Mouse (Mus musculus) midbrain, postnatal 0 days (tissue): ENCODE results near the gene Slc47a1. TPM values are rescaled to one million over a fixed set of nuclear protein-coding genes. Genes with fewer than 3 reads are reported as not detected.
A peak's percentile ranks its signal among the peaks of the same experiment; 100 is the strongest.

ENCODE experiments used
- ATAC-seq: fragments of 200-750 bp; cut with Nextera tagmentation; 2 replicates; pipeline ENCODE4 v1.8.0; 2017; ENCODE audit warnings: moderate number of reproducible peaks, mild to moderate bottlenecking, moderate TSS enrichment, moderate library complexity; ENCODE audit not compliant: low FRiP score
- DNase-seq: peaks from one replicate; pipeline ENCODE4 v3.0.0-alpha.2; 2015; ENCODE audit warnings: low spot score
- H3K27ac ChIP-seq: fragments of 300-500 bp; sonication (generic); 2 replicates; pipeline ENCODE4 v1.5.1; 2014; ENCODE audit warnings: low read depth, mild to moderate bottlenecking, low read length, mixed read lengths
- H3K27me3 ChIP-seq: fragments of 300-500 bp; sonication (generic); 2 replicates; pipeline ENCODE4 v1.6.1; 2014; ENCODE audit warnings: low read length, control low read depth, mixed read lengths; ENCODE audit not compliant: insufficient read depth
- H3K36me3 ChIP-seq: fragments of 300-500 bp; sonication (generic); 2 replicates; pipeline ENCODE4 v1.6.1; 2014; ENCODE audit warnings: low read length, control low read depth, mixed read lengths; ENCODE audit not compliant: insufficient read depth
- H3K4me1 ChIP-seq: fragments of 300-500 bp; sonication (generic); 2 replicates; pipeline ENCODE4 v1.6.1; 2014; ENCODE audit warnings: mild to moderate bottlenecking, control low read depth, antibody characterized with exemption, low read length, mixed read lengths; ENCODE audit not compliant: insufficient read depth
- H3K4me2 ChIP-seq: fragments of 300-500 bp; sonication (generic); 2 replicates; pipeline ENCODE4 v1.6.1; 2014; ENCODE audit warnings: low read depth, mild to moderate bottlenecking, low read length, mixed read lengths; ENCODE audit not compliant: poor library complexity, severe bottlenecking
- H3K4me3 ChIP-seq: fragments of 300-500 bp; sonication (generic); 2 replicates; pipeline ENCODE4 v1.5.1; 2014; ENCODE audit warnings: low read depth, mild to moderate bottlenecking, low read length, moderate library complexity
- H3K9ac ChIP-seq: fragments of 300-500 bp; sonication (generic); replicated peaks from 2 replicates; pipeline ENCODE4 v1.6.1; 2014; ENCODE audit warnings: mild to moderate bottlenecking, low read length, moderate library complexity, mixed read lengths; ENCODE audit not compliant: poor library complexity, severe bottlenecking
- H3K9me3 ChIP-seq: fragments of 300-500 bp; sonication (generic); 2 replicates; pipeline ENCODE4 v1.6.1; 2016; ENCODE audit warnings: low read length, control low read depth
- CTCF ChIP-seq: IDR thresholded peaks from 2 replicates; pipeline ENCODE4 v1.5.1; 2016; ENCODE audit warnings: antibody characterized with exemption, mild to moderate bottlenecking
- WGBS: fragments of 180-500 bp; shearing (Covaris S2); extraction: QIAGEN DNeasy Blood & Tissue Kit; methylation state at CpG from one replicate; pipeline ENCODE4 v1.1.7; 2014; 5-methylcytosine and 5-hydroxymethylcytosine counted together
- polyA plus RNA-seq: library from polyadenylated mRNA; unstranded; fragments of >200 nt; fragmentation: Nextera tagmentation; extraction: Ambion mirVana; gene quantifications from 2 replicates; pipeline ENCODE4 v1.2.1, GENCODE M21; 2015
- total RNA-seq: library from RNA; depleted of rRNA; stranded (reverse); fragments of >200 nt; gene quantifications from 2 replicates; pipeline ENCODE4 v1.2.3, GENCODE M21; 2014

The Slc47a1 gene
- total and polyA plus RNA-seq, 2 experiments from 2014 or later = 2.7 to 4.9 TPM

GRCm38 (mm10) chr11:61354346-61354745 is 23.8 kb downstream of the Slc47a1 start:
- Histone ChIP-seq H3K4me2 (no peak overlapping the region), H3K27me3 (no peaks in the 10 kb centered on the region; the same call in 1 of the 2 replicates), H3K4me3 (no peak overlapping the region), H3K9ac (no peak overlapping the region), H3K36me3 (no peaks in the 10 kb centered on the region), H3K9me3 (no peaks in the 10 kb centered on the region), H3K27ac (no peak overlapping the region), H3K4me1 (no peaks in the 10 kb centered on the region)
- 86% methylated on average over 6 of the region's 6 CpGs for WGBS
- ATAC-seq = no peak
- DNase-seq = no peak
- TF ChIP-seq CTCF = no peak

DNA sequence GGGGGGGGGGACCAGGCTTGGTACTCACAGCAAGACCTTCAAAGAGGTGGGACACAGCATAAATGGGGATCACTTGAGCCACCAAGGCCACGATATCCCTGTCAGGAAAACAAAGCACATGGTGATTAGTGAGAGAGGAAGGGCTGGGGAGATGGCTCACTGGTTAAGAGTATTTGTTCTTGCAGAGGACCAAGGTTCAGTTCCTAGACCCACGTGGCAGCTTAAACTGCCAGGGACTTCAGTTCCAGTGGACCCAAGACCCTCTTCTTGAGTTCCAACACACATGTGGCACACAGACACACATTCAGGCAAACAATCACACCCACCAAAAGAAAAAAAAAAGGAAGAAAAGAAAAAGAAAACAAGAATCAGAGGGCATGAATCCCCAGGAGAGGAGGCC is 25.1 kb downstream of the Slc47a1 start:
- H3K27me3 ChIP-seq = no peaks in the 10 kb centered on the region; the same call in 1 of the 2 replicates
- no peak for TF ChIP-seq CTCF
- no peaks in the 10 kb centered on the region for H3K36me3 ChIP-seq
- no peak overlapping the region for H3K9ac ChIP-seq
- ATAC-seq (no peak), DNase-seq (no peak)
- WGBS = 75% methylated on average over 2 of the region's 2 CpGs
- H3K4me1 ChIP-seq = no peaks in the 10 kb centered on the region
- no peaks in the 10 kb centered on the region for H3K9me3 ChIP-seq
- H3K4me2 ChIP-seq = no peak overlapping the region
- no peak overlapping the region for H3K4me3 ChIP-seq
- no peak overlapping the region for H3K27ac ChIP-seq

GRCm38 (mm10) chr11:61352138-61352651 is 25.9 kb downstream of the Slc47a1 start:
- Histone ChIP-seq H3K27me3 (no peaks in the 10 kb centered on the region; the same call in 1 of the 2 replicates), H3K27ac (no peak overlapping the region), H3K36me3 (no peaks in the 10 kb centered on the region), H3K4me3 (no peak overlapping the region), H3K9me3 (no peaks in the 10 kb centered on the region), H3K4me2 (no peak overlapping the region), H3K4me1 (no peaks in the 10 kb centered on the region), H3K9ac (no peak overlapping the region)
- ATAC-seq (no peak), DNase-seq (peak; percentile 13)
- WGBS = 49% methylated on average over 9 of the region's 9 CpGs
- TF ChIP-seq CTCF = 0 out of 2 replicates have a peak, but pooled peaks have one; percentile 22

DNA sequence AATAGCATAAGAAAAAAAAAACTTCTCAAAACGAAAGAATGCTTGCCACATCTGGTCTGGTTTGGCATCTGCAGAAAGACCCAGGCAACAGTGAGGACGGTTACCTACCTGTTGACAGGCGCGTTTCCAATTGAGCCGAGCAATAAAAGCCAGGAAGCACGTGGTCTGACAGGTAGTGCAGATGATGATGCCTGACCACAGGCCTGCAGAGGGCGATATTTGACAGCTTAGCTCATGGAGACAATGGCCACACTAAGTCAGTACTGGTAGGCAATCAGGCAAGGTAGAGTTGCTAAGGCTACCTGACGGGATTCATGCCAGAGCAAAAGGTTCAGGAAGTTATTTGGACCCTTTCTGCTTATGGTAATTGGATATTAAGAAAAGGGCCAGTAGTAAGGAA is 28.8 kb downstream of the Slc47a1 start:
- ATAC-seq (no peak), DNase-seq (peak; percentile 58)
- Histone ChIP-seq H3K9me3 (no peaks in the 10 kb centered on the region), H3K4me2 (no peak overlapping the region), H3K9ac (no peak overlapping the region), H3K27me3 (0 out of 2 replicates have a peak, but pooled peaks cover under 1% of the 10 kb centered on the region), H3K27ac (no peak overlapping the region), H3K36me3 (no peaks in the 10 kb centered on the region), H3K4me1 (no peaks in the 10 kb centered on the region), H3K4me3 (no peak overlapping the region)
- TF ChIP-seq CTCF = peak; percentile 75
- WGBS = 16% methylated on average over 8 of the region's 8 CpGs

DNA sequence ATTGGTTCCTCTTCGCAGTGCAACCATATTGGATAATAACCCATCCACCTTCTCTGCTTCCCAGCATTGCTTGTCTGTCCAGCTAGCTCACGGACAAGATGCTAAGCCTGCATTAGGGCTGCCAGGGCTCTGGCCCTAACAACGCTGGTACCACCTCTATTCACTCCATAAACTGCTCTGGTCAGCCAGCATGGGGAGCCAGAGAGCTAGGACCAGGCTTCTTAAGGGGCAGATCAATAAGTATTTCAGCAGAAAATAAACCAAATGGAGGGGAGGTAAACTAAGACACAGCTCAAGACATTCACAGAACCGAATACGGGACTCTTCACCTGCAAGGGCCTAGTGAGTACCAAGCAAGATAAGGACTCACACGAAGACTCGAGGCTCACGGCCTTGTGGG is 32.0 kb downstream of the Slc47a1 start:
- Histone ChIP-seq H3K27ac (no peak overlapping the region), H3K4me2 (no peak overlapping the region), H3K4me1 (peaks cover 5% of the 10 kb centered on the region; the same call in 1 of the 2 replicates), H3K9me3 (no peaks in the 10 kb centered on the region), H3K4me3 (no peak overlapping the region), H3K27me3 (peaks cover 9% of the 10 kb centered on the region), H3K9ac (no peak overlapping the region), H3K36me3 (no peaks in the 10 kb centered on the region)
- ATAC-seq = no peak
- WGBS = 59% methylated on average over 8 of the region's 8 CpGs
- TF ChIP-seq CTCF = peak; percentile 51
- DNase-seq = peak; percentile 16

DNA sequence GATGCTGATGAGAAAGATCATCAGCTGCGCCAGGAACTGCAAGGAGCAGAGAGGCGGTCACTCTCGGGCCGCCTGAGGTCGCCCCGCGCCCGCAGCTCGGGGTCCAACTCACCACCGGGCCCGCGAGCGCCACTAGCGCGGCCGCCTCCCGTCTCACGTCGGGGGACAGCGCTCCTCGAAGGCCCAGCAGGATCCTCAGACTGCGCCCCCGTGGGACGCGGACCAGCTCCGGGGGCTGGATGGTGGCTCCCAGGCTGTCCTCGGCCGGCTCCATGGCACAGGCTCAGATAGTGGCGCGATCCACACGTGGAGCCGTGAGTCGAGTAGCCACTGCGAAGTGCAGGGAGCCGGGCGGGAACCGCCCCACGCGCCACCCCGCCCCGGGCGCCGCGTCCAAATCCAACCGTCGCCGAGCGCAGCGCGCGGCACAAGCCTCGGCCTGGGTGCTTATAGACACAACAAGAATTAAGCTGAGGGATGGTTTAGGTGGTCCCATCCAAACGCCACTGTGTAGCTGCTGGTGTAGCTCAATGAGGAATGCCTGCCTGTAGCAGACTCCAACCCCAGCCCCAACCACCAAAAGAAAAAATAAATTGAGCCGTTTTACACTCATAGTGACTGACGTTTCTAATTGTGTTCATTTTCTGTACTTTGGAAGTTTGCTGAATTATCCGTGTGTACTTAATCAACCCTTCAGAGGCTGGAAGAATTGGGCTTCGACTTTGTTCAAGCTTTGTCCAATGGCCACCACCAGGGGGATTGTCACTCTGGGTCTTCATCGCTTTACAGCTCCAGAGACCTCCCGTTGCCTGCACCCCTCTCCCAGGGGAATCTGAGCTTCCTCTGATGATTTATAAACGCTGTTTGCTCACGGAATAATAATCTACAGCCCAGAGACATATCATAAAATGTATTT is 35.4 kb downstream of the Slc47a1 start, which contains the start of gene Slc47a2:
TSS of gene Slc47a2 (minus strand) at position 356 of the 916 bp plus-strand sequence.
- Histone ChIP-seq H3K9ac (no peak within 1 kb of the TSS), H3K27ac (no peak within 1 kb of the TSS), H3K4me1 (peaks cover 5% of the 10 kb centered on the region; the same call in 1 of the 2 replicates), H3K9me3 (no peaks in the 10 kb centered on the region), H3K36me3 (no peaks in the 10 kb centered on the region), H3K4me2 (peak within 1 kb of the TSS; percentile 61), H3K27me3 (peaks cover 9% of the 10 kb centered on the region), H3K4me3 (peak within 1 kb of the TSS; percentile 37)
- TF ChIP-seq CTCF = peak; percentile 65
- DNase-seq (peak; percentile 54), ATAC-seq (no peak)
- 2% methylated on average over 61 of the region's 61 CpGs for WGBS
